Mouse (Mus musculus): ENCODE results near the gene Dhtkd1. TPM values are rescaled to one million over a fixed set of nuclear protein-coding genes. Genes with fewer than 3 reads are reported as not detected.

The Dhtkd1 gene
- polyA plus RNA-seq, 1 experiment from 2014 or later, result 0.98 TPM

- no peak overlapping the region for H3K4me2 ChIP-seq (replicated peaks; ENCODE audit: low read depth, low read length)
- no peak for ATAC-seq
- no peaks in the 10 kb centered on the region for H3K4me1 ChIP-seq (ENCODE audit: insufficient read depth, low read depth, low read length)
- H3K9me3 ChIP-seq (ENCODE audit: low read length), result no peaks in the 10 kb centered on the region
- no peaks in the 10 kb centered on the region for H3K36me3 ChIP-seq (ENCODE audit: insufficient read depth, low read length)
- no peaks in the 10 kb centered on the region for H3K27me3 ChIP-seq (replicated peaks; ENCODE audit: insufficient read depth, low read length)
- peak; percentile 70 for TF ChIP-seq CTCF (IDR thresholded peaks at IDR 0.05)
- no peak for TF ChIP-seq EP300 (IDR thresholded peaks at IDR 0.05)
- 60% methylated on average over 5 of the region's 5 CpGs for WGBS
- no peak overlapping the region for H3K9ac ChIP-seq (replicated peaks; ENCODE audit: low read depth)
- DNase-seq (ENCODE audit: low spot score), result peak; percentile 60
- no peak overlapping the region for H3K4me3 ChIP-seq (ENCODE audit: low read depth, low read length)
- no peak overlapping the region for H3K27ac ChIP-seq (ENCODE audit: low read length)
Measured at GRCm38 (mm10) chr2:5900145-5900544, 42.4 kb downstream of the Dhtkd1 start.

GRCm38 (mm10) chr2:5894843-5895570 is 47.6 kb downstream of the Dhtkd1 start, which contains the start of gene Sec61a2:
Sec61a2 (minus strand) TSS chr2:5895432.
- Histone ChIP-seq H3K9ac (replicated peaks; ENCODE audit: low read depth) (peak within 1 kb of the TSS; percentile 81), H3K4me2 (replicated peaks; ENCODE audit: low read depth, low read length) (peak within 1 kb of the TSS; percentile 85), H3K36me3 (ENCODE audit: insufficient read depth, low read length) (no peaks in the 10 kb centered on the region), H3K4me3 (ENCODE audit: low read depth, low read length) (peak within 1 kb of the TSS; percentile 72), H3K27ac (ENCODE audit: low read length) (peak within 1 kb of the TSS; percentile 92), H3K27me3 (replicated peaks; ENCODE audit: insufficient read depth, low read length) (no peaks in the 10 kb centered on the region), H3K4me1 (ENCODE audit: insufficient read depth, low read depth, low read length) (no peaks in the 10 kb centered on the region), H3K9me3 (ENCODE audit: low read length) (no peaks in the 10 kb centered on the region)
- ATAC-seq (peak; percentile 99), DNase-seq (ENCODE audit: low spot score) (peak; percentile 98)
- under 1% methylated on average over 62 of the region's 62 CpGs for WGBS
- peak; percentile 50 for TF ChIP-seq CTCF (IDR thresholded peaks at IDR 0.05)
- TF ChIP-seq EP300 (IDR thresholded peaks at IDR 0.05), result no peak

- Histone ChIP-seq H3K9me3 (ENCODE audit: low read length) (no peaks in the 10 kb centered on the region), H3K4me2 (replicated peaks; ENCODE audit: low read depth, low read length) (peak overlapping the region; percentile 85), H3K9ac (replicated peaks; ENCODE audit: low read depth) (peak overlapping the region; percentile 81), H3K27me3 (replicated peaks; ENCODE audit: insufficient read depth, low read length) (no peaks in the 10 kb centered on the region), H3K36me3 (ENCODE audit: insufficient read depth, low read length) (no peaks in the 10 kb centered on the region), H3K4me3 (ENCODE audit: low read depth, low read length) (peak overlapping the region; percentile 72), H3K27ac (ENCODE audit: low read length) (no peak overlapping the region), H3K4me1 (ENCODE audit: insufficient read depth, low read depth, low read length) (no peaks in the 10 kb centered on the region)
- 27% methylated on average over 11 of the region's 11 CpGs for WGBS
- TF ChIP-seq CTCF (IDR thresholded peaks at IDR 0.05) (no peak), EP300 (IDR thresholded peaks at IDR 0.05) (no peak)
- ATAC-seq (no peak), DNase-seq (ENCODE audit: low spot score) (peak; percentile 64)
Measured at GRCm38 (mm10) chr2:5894296-5894695, 48.3 kb downstream of the Dhtkd1 start.

- no peak overlapping the region for H3K9ac ChIP-seq (replicated peaks; ENCODE audit: low read depth)
- ATAC-seq (no peak), DNase-seq (ENCODE audit: low spot score) (no peak)
- H3K9me3 ChIP-seq (ENCODE audit: low read length), result no peaks in the 10 kb centered on the region
- WGBS, result 68% methylated on average over 2 of the region's 2 CpGs
- no peak overlapping the region for H3K27ac ChIP-seq (ENCODE audit: low read length)
- H3K4me3 ChIP-seq (ENCODE audit: low read depth, low read length), result no peak overlapping the region
- peaks cover 23% of the 10 kb centered on the region for H3K36me3 ChIP-seq (ENCODE audit: insufficient read depth, low read length)
- TF ChIP-seq CTCF (IDR thresholded peaks at IDR 0.05), result no peak
- no peak for TF ChIP-seq EP300 (IDR thresholded peaks at IDR 0.05)
- H3K27me3 ChIP-seq (replicated peaks; ENCODE audit: insufficient read depth, low read length), result no peaks in the 10 kb centered on the region
- H3K4me2 ChIP-seq (replicated peaks; ENCODE audit: low read depth, low read length), result no peak overlapping the region
- no peaks in the 10 kb centered on the region for H3K4me1 ChIP-seq (ENCODE audit: insufficient read depth, low read depth, low read length)
Measured at GRCm38 (mm10) chr2:5889412-5889811, 53.2 kb downstream of the Dhtkd1 start.

- Histone ChIP-seq H3K4me2 (replicated peaks; ENCODE audit: low read depth, low read length) (no peak overlapping the region), H3K4me1 (ENCODE audit: insufficient read depth, low read depth, low read length) (no peaks in the 10 kb centered on the region), H3K9me3 (ENCODE audit: low read length) (no peaks in the 10 kb centered on the region), H3K9ac (replicated peaks; ENCODE audit: low read depth) (no peak overlapping the region), H3K4me3 (ENCODE audit: low read depth, low read length) (no peak overlapping the region), H3K36me3 (ENCODE audit: insufficient read depth, low read length) (peaks cover 23% of the 10 kb centered on the region), H3K27ac (ENCODE audit: low read length) (no peak overlapping the region), H3K27me3 (replicated peaks; ENCODE audit: insufficient read depth, low read length) (no peaks in the 10 kb centered on the region)
- 82% methylated on average over 5 of the region's 5 CpGs for WGBS
- ATAC-seq (no peak), DNase-seq (ENCODE audit: low spot score) (no peak)
- TF ChIP-seq CTCF (IDR thresholded peaks at IDR 0.05) (no peak), EP300 (IDR thresholded peaks at IDR 0.05) (no peak)
Measured at GRCm38 (mm10) chr2:5888865-5889264, 53.7 kb downstream of the Dhtkd1 start.

GRCm38 (mm10) chr2:5877446-5877845 is 65.1 kb downstream of the Dhtkd1 start:
- Histone ChIP-seq H3K9ac (replicated peaks; ENCODE audit: low read depth) (no peak overlapping the region), H3K4me1 (ENCODE audit: insufficient read depth, low read depth, low read length) (no peaks in the 10 kb centered on the region), H3K36me3 (ENCODE audit: insufficient read depth, low read length) (peaks cover 26% of the 10 kb centered on the region; the same call in 1 of the 2 replicates), H3K4me3 (ENCODE audit: low read depth, low read length) (no peak overlapping the region), H3K4me2 (replicated peaks; ENCODE audit: low read depth, low read length) (no peak overlapping the region), H3K27me3 (replicated peaks; ENCODE audit: insufficient read depth, low read length) (no peaks in the 10 kb centered on the region), H3K27ac (ENCODE audit: low read length) (no peak overlapping the region), H3K9me3 (ENCODE audit: low read length) (no peaks in the 10 kb centered on the region)
- TF ChIP-seq CTCF (IDR thresholded peaks at IDR 0.05) (no peak), EP300 (IDR thresholded peaks at IDR 0.05) (no peak)
- DNase-seq (ENCODE audit: low spot score) (no peak), ATAC-seq (no peak)
- 74% methylated on average over 3 of the region's 3 CpGs for WGBS

Measured in lung, postnatal 0 days (tissue).